Mouse (Mus musculus): ENCODE data around the gene Tcp11l1. TPM values are rescaled to one million over a fixed set of nuclear protein-coding genes. Genes with fewer than 3 reads are reported as not detected.

Gene Tcp11l1
- total RNA-seq, 2 experiments from 2014 or later: 0.99 to 2.3 TPM

DNA sequence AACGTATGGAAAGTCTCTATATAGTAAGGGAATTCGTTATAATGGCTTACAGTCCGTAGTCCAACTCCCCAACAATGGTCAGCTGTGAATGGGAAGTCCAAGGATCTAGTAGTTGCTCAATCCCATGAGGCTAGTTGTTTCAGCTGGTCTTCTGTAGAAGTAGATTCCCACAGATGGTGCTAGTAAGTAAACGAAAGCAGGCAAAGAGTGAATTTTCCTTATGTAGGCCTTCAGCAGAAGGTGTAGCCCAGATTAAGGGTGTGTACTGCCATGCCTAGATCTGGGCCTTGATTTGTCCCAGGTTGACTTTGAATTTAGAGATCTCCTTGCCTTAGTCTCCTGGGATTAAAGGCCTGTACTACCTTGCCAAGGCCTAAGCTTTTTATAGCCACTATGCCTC is 4.3 kb upstream of the Tcp11l1 start, which contains the start of gene Pin1rt1:
Pin1rt1 (minus strand) TSS at position 101 of the 400 bp plus-strand sequence.
- ATAC-seq (replicated peaks; ENCODE audit: low FRiP score, low TSS enrichment, poor library complexity, severe bottlenecking): no peak

DNA sequence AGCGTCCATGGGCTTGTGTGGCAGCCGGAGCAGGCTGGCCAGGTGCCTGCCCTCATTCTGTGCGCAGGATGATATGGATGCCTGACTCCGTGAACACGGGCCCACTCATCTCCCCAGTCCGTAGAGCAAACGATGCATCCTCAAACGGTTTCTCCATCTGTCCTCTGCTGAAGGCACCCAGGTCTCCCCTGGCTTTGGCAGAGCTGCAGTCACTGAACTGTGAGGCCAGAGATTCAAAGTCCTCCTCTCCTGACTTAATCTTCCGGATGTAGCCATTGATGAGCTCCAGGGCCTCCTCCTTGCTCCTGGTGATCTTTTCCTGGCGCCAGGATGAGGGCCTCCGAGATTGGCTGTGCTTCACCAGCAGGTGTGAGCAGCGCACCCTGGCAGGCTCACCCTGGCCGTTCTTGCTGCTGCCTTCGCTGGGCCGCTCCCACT is 2.3 kb upstream of the Tcp11l1 start:
- no peak for ATAC-seq (replicated peaks; ENCODE audit: low FRiP score, low TSS enrichment, poor library complexity, severe bottlenecking)

DNA sequence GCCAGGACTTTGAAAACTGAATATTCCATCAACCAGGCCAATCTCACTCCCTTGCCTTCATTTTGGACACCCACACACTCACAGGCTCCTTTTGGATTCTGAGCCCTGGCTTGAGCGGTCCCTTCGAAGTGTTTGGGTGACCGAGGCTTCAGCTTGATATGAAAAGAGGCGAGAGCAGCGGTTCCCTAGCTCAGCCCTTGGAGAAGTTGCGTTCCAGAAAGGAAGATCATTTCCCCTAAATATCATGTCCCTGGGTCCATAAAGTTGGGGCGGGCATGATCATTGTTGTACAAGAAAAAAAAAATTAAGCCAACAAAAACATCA is 479 bp upstream of the Tcp11l1 start:
- no peak; the same call in 1 of the 2 replicates for ATAC-seq (replicated peaks; ENCODE audit: low FRiP score, low TSS enrichment, poor library complexity, severe bottlenecking)

DNA sequence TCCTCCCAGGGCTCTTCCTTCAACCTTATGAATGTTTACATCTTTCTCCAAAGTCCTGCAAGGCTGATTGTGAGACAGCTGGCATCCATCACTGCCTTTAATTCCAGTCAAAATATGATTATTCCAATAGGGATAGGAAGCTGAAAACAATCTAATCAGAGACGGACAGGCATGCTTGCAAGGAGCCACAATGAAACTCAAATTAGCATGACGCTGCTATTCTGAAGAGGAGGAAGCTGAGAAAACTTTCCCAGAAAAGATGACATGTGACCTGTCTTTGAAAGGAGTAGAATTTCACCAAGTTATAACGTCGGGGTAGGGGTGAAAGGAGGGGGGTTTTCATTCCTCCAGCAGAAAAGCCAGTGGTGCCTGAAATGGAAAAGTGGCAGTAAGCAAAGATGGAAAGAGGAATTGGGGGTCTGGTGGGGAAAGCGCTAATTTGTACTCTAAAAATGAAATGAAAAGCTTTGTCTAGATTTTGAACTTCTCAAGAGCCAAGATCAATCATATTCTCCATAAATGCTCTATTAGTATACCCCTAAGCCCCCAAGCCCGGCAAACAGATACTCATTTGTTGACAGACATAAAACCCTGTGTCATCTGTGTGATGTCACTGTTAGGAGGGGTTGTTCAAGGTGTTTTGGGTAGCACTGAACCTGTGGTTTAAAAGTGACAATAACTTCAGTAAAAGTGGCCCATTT is 1.1 kb downstream of the Tcp11l1 start:
- no peak for ATAC-seq (replicated peaks; ENCODE audit: low FRiP score, low TSS enrichment, poor library complexity, severe bottlenecking)

DNA sequence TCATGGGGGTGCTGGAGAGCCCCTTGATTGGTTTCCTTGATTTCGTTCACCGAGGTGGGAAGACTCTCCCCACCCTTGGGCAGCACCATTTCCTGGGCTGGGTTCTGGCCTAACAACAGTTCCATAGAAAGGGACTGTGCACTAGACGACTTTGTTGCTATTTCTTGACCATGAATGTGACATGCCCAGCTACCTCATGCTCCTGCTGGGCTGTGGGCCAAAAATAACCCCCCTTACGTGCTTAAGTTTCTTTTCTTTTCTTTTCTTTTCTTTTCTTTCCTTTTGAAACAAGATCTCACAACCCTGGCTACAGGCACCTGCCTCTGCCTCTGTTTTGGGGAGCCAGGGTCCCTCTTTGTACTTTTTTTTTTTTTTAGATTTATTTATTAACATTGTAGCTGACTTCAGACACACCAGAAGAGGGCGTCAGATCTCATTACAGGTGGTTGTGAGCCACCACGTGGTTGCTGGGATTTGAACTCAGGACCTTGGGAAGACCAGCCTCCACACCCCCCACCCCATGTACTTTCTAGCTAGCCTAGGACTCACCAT is 2.1 kb downstream of the Tcp11l1 start:
- no peak for ATAC-seq (replicated peaks; ENCODE audit: low FRiP score, low TSS enrichment, poor library complexity, severe bottlenecking)

DNA sequence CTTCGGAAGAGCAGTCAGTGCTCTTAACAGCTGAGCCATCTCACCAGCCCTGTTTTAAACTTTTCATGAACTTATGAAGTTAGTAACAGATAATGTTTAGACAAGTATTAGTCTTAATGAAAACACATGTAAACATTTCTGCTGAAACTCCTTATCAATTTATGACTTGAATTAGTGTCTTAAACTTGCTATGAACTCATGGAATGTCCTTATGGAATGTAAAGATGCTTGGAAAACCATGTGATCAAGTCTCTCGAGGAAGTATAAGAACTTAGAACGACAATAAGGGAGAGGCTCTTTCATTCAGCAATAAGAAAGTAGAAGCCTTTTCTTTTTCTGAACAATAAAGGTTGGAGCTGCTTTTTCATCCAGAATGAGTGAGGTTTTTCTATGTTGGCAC is 7.6 kb downstream of the Tcp11l1 start:
- no peak for ATAC-seq (replicated peaks; ENCODE audit: low FRiP score, low TSS enrichment, poor library complexity, severe bottlenecking)

DNA sequence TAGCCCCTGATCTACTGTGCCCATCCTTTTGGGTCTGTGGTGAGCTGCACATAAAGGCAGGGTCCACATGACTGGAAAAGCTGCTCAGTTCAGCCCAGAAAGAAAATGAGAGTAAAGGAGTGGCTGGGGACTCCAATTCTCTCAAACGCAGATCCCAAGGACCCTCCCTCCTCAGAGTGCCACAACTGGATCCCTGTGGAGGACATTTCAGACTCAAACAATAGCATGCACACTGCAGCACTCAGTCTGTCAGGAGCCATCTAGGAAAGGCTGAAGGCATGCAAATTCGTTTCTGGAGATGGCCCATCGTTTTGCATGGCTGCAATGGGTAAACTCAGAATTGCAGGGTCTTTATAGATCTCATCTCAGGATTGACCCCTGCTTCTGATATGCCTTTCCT is 8.8 kb downstream of the Tcp11l1 start:
- no peak for ATAC-seq (replicated peaks; ENCODE audit: low FRiP score, low TSS enrichment, poor library complexity, severe bottlenecking)

DNA sequence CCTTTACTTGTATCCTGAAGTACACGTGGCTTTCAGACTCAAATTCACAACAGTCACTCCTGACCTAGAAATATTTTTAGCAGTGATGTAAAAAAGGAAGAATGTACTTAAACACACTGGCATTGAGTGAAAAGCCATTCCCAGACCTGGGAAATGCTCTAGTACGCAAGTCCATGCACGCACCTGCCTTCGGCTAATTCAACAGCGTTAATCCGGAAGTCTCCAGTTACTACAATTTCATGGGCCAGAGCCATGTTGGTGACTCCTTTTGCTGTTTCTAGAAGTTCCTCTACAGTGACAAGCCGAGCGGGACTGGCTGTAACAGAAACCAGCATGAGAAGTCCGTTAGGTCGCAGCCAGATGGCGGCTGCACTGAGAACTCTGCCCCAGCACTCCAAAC is 12.3 kb downstream of the Tcp11l1 start:
- ATAC-seq (replicated peaks; ENCODE audit: low FRiP score, low TSS enrichment, poor library complexity, severe bottlenecking): no peak

DNA sequence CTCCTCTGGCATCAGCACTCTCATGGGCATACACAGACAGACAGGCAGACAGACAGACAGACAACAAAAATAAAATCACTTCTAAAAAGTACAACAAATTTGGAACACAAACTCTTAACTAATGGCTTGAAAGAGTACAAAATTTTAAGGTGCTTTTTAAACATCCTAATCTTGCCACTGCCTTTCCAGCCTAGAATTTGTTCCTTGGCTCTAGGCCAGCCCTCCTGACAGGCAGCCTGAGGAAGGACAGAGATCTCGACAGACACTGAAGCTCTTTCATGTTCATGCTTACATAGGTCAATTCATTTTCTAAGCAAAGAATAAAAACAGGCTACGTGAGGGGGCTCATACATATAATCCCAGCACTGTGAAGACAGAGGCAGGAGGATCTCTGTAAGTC is 19.4 kb downstream of the Tcp11l1 start:
- ATAC-seq (replicated peaks; ENCODE audit: low FRiP score, low TSS enrichment, poor library complexity, severe bottlenecking): no peak

DNA sequence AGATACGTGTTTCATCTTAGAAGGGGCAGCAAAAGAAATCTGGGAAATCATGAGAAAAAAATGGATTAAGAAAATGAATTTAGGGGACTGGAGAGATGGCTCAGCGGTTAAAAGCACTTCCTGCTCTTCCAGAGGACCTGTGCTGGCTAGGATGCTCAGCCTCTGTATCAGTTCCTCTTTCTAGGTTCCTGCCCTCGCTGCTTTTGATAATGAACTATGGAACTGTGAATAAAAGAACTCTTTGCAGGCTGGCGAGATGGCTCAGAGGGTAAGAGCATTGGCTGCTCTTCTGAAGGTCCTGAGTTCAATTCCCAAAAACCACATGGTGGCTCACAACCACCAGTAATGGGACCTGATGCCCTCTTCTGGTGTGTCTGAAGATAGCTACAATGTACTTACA is 21.2 kb downstream of the Tcp11l1 start:
- ATAC-seq (replicated peaks; ENCODE audit: low FRiP score, low TSS enrichment, poor library complexity, severe bottlenecking): no peak

DNA sequence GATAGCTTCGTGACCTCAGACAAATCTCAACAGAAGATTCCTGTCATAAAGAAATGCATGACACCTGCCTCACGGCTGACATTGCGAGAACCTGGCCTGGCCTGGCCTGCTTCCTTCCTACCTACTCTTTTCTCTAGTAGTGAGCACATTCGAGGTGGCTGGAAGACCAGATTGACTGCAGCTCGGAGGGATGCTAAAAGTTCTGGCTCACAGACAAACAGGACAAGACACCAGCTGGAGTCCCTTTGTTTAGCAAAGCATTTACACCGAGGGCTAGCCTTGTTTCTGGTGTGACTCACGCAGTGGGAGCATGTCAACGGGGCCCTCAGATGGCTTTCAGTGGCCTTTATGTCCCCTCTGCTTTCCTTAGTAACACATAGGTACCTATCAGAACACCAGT is 23.2 kb downstream of the Tcp11l1 start:
- ATAC-seq (replicated peaks; ENCODE audit: low FRiP score, low TSS enrichment, poor library complexity, severe bottlenecking): no peak

DNA sequence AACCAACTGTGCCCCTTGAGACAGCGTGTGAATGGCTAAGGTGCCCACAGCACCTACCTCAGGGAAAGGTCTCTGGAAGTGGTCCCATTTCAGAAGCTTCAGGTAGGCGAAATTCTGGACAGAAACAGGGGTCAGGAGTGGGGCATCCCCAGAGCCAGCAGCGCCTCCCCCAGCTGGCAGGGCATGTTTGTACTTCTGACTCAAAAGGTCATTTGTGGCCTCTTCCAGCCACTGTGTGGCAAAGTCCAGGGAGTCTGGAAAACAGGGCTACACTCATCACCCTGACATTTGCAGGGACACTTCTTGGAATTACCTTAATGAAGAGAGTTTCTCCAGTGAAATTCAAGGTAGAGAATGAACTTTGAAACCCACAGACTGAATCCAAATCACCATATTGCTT is 23.6 kb downstream of the Tcp11l1 start:
- no peak for ATAC-seq (replicated peaks; ENCODE audit: low FRiP score, low TSS enrichment, poor library complexity, severe bottlenecking)

DNA sequence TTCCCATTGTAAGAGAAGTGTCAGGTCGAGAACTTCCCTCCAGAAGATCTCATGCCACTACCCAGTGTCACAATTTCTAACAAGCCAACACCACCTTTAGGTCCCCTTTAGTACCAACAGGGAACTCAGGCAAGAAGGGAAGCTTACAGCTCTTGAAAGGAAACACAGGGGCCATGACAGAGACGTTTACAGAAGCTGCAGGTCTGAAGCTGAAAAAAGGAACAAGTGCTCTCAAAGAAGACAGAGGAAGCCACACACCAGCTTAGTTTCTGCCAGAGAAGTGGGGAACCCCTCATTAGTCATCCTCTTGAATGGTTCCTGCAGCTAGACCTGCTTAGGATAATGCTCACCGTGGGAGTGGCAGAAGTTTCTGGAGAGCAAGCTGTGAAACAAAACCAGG is 24.7 kb downstream of the Tcp11l1 start:
- no peak for ATAC-seq (replicated peaks; ENCODE audit: low FRiP score, low TSS enrichment, poor library complexity, severe bottlenecking)

DNA sequence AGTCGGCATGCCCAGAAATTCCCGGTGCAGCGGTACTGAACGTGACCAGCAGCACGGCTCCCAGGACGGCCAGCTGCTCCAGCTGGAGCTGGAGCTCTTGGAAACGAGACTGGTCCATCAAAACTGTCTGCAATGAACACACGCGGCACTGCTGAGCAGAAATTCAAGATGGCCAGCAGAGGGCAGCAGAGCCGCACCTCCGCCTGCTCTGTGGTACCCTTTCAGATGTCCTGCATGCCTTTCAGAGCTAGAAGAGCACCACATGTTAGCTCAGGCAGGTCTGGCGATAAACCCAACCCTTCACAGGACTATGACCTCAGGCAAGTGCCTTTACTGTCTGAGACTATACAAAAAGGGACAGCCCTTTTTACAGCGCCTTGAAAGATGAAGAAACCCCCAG is 26.6 kb downstream of the Tcp11l1 start:
- peak; percentile 92 for ATAC-seq (replicated peaks; ENCODE audit: low FRiP score, low TSS enrichment, poor library complexity, severe bottlenecking)

DNA sequence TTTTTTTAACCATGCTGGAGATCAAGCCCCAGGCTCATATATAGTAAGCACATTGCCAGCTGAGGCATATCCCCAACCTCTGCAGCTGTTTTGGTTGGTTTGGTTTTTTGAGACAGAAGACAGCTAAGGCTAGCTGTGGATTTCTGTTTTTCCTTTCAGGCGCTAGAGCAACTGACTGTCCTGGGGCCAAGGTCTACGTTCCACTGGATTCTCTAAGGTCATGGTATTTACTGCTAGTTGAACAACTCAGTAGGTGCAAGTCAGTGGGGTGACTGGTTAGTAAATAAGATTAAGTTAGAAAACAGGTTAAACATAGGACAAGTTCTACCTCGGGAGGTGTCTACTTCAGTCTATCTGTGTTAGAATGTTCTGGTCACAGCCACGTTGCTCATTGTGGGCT is 27.2 kb downstream of the Tcp11l1 start:
- no peak for ATAC-seq (replicated peaks; ENCODE audit: low FRiP score, low TSS enrichment, poor library complexity, severe bottlenecking)

DNA sequence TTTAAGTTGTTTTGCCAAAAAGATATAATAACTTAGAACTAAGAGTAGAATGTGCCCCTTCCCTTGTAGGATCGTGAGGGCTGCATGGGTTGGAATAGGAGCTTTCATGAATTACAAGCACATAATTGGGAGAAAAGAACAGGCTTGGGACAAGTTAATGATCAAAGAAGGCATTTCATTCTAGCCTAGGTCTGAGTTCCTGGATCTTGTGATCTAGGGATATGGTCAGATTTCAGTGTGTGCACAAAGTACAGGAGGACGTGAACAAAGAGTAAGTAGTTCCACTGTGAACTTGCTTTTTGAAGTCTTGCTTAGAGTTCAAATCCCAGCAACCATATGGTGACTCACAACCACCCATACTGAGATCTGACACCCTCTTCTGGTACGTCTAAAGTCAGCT is 34.6 kb downstream of the Tcp11l1 start:
- no peak for ATAC-seq (replicated peaks; ENCODE audit: low FRiP score, low TSS enrichment, poor library complexity, severe bottlenecking)

DNA sequence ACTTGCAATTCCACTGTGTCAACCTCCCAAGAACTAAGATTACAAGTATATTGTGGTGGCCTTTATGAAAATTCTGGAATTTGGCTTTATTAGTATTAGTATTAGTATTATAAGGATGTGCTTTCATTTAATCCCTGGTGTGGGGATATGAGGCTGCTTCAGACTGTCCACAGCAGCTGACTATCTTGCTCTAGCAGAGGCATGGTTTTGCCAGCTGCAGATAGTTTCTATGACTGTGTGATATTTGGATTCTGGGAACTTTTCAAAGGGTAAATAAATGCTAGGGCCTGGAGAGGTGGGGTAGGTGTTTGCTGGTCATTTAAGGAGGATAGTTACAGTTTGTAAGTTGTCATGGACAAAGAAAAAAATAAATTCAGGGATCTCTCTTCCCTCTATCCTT is 40.2 kb downstream of the Tcp11l1 start:
- ATAC-seq (replicated peaks; ENCODE audit: low FRiP score, low TSS enrichment, poor library complexity, severe bottlenecking): no peak

DNA sequence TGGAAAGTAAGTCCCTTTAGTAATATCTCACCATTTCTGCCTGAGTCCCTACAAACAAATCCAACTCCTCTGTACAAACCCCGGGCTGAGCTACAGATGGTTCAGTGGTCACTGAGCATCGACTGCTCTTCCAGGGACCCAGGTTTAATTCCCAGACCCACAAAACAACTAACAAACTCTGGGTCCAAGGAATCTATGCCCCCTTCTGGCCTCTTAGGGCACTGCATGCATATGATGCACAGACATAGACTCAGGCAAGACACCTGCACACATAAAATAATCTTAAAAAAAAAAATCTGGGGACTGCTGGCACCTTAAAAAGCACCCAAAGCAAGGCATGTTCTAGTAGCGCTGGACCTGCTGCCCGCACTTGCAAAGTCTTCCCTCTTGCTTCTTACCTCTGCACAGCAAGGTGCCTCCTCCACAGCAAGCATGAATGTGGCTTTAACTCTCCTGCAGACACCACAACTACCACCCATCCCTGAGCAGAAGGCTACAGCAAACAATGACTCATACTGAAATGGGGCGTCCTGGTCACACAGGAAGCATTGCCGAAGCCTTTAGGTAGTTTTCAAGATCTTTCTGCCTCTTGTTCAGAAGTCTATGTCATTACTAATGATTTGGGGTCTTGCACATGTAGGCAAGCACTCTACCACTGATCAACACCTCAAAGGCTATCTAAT is 42.7 kb downstream of the Tcp11l1 start:
- no peak for ATAC-seq (replicated peaks; ENCODE audit: low FRiP score, low TSS enrichment, poor library complexity, severe bottlenecking)

DNA sequence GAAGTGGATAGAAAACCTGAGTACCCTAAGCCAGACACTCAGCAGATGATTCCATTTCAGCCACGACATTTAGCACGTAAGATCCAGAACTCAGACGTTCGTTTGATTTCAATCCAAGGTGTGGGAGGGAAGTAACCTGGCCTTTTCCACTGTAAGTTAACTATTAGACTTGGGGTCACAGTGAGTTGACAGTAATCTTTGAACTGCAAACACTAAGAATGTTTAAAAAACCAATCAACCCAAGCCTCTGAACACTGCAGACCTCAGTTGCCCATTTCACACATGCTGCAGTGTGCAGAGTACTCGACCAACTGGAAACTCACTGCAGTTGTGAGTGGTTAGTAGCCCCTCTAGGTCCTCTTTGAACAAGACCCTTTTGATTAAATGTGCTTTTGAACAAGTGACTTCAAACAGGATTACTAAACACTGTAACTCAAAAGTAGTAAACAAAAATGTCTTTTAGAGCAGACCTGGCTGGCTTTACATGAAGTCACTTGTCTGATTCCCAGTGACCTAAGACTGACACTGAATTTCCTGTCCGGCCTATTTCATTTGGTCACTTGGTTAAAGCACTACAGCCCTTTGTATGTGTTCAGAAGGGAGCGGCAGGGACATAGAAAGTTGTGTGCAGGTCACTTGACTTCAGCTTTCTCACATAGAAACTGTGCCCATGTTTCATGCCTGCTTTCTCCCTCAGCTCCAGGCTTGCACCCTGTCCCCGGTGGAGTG is 48.4 kb downstream of the Tcp11l1 start:
- no peak for ATAC-seq (replicated peaks; ENCODE audit: low FRiP score, low TSS enrichment, poor library complexity, severe bottlenecking)

DNA sequence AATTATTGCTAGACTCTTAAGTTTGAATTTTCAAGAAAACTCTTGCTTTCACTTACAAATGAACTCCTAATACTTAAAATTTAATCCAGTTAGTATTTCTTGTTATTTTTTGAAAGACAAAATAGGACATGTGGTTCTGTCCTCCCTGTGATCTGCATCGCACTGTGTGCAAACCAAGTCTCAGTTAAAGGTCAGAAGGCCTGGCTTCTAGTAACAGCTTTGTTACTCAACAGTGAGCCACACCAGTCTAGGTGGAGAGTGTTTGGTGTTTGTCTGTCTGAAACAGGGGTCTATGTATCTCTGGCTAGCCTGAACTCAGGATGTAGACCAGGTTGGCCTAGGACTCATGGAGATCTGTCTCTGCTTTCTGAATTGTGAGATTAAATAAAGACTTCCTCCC is 53.3 kb downstream of the Tcp11l1 start:
- no peak for ATAC-seq (replicated peaks; ENCODE audit: low FRiP score, low TSS enrichment, poor library complexity, severe bottlenecking)
